Mouse (Mus musculus) lung, postnatal 14 days (tissue): Measurements from ENCODE around the gene Rps12-ps3.

ENCODE experiments used
- DNase-seq: peaks from one replicate; pipeline ENCODE4 v3.0.0; 2021

The Rps12-ps3 gene

GRCm38 (mm10) chr19:59321990-59322389 is at the start of gene Rps12-ps3:
Gene Rps12-ps3 (plus strand): TSS chr19:59322290.
- no peak for DNase-seq

- DNase-seq, result no peak
Observed at GRCm38 (mm10) chr19:59273190-59273589, 48.9 kb upstream of the Rps12-ps3 start.

- no peak for DNase-seq
Observed at GRCm38 (mm10) chr19:59276354-59276753, 45.7 kb upstream of the Rps12-ps3 start.

GRCm38 (mm10) chr19:59280841-59281240 is 41.2 kb upstream of the Rps12-ps3 start:
- DNase-seq, result no peak

GRCm38 (mm10) chr19:59282001-59282400 is 40.1 kb upstream of the Rps12-ps3 start:
- no peak for DNase-seq

- no peak for DNase-seq
Observed at GRCm38 (mm10) chr19:59289042-59289441, 33.0 kb upstream of the Rps12-ps3 start.

- no peak for DNase-seq
Observed at GRCm38 (mm10) chr19:59289811-59290210, 32.3 kb upstream of the Rps12-ps3 start.

GRCm38 (mm10) chr19:59292183-59292839 is 29.8 kb upstream of the Rps12-ps3 start:
- DNase-seq, result no peak

GRCm38 (mm10) chr19:59315308-59315707 is 6.8 kb upstream of the Rps12-ps3 start:
- DNase-seq, result no peak

GRCm38 (mm10) chr19:59316571-59316970 is 5.5 kb upstream of the Rps12-ps3 start:
- DNase-seq, result peak; percentile 12

GRCm38 (mm10) chr19:59330816-59331225 is 8.7 kb downstream of the Rps12-ps3 start:
- no peak for DNase-seq

GRCm38 (mm10) chr19:59336655-59337054 is 14.6 kb downstream of the Rps12-ps3 start:
- no peak for DNase-seq

- DNase-seq, result no peak
Observed at GRCm38 (mm10) chr19:59337872-59338681, 16.0 kb downstream of the Rps12-ps3 start.

GRCm38 (mm10) chr19:59339908-59340307 is 17.8 kb downstream of the Rps12-ps3 start:
- DNase-seq, result no peak

- DNase-seq, result no peak
Observed at GRCm38 (mm10) chr19:59342964-59343363, 20.9 kb downstream of the Rps12-ps3 start.

GRCm38 (mm10) chr19:59344304-59344711 is 22.2 kb downstream of the Rps12-ps3 start:
- DNase-seq, result peak; percentile 39

- peak; percentile 65 for DNase-seq
Observed at GRCm38 (mm10) chr19:59345081-59345657, 23.1 kb downstream of the Rps12-ps3 start.

GRCm38 (mm10) chr19:59345658-59346283 is 23.7 kb downstream of the Rps12-ps3 start, which contains the start of gene Pdzd8:
Gene Pdzd8 (minus strand): TSS chr19:59345780.
- DNase-seq, result peak; percentile 91

GRCm38 (mm10) chr19:59346325-59346724 is 24.2 kb downstream of the Rps12-ps3 start:
- no peak for DNase-seq

GRCm38 (mm10) chr19:59349329-59349960 is 27.4 kb downstream of the Rps12-ps3 start:
- DNase-seq, result no peak

GRCm38 (mm10) chr19:59350273-59350903 is 28.3 kb downstream of the Rps12-ps3 start:
- DNase-seq, result no peak
